Mouse (Mus musculus) megakaryocyte, embryonic 14.5 days (primary cell): Measurements from ENCODE around the gene Rasl2-9.

Source experiments
- FLI1 ChIP-seq: IDR thresholded peaks from 2 replicates; pipeline ENCODE4 v1.6.1; 2012; ENCODE audit warnings: low read length, inconsistent platforms, mixed read lengths
- GATA1 ChIP-seq: IDR thresholded peaks from 3 replicates; pipeline ENCODE4 v1.6.1; 2012; ENCODE audit warnings: mixed read lengths, low read length, inconsistent platforms, borderline replicate concordance

GRCm38 (mm10) chr7:5076931-5077330, 48.8 kb downstream of the Rasl2-9 start:
- TF ChIP-seq GATA1: no peak
- no peak for TF ChIP-seq FLI1
